Comparison of ENCODE assay signal across 1 mouse cellular context in the genomic region with DNA sequence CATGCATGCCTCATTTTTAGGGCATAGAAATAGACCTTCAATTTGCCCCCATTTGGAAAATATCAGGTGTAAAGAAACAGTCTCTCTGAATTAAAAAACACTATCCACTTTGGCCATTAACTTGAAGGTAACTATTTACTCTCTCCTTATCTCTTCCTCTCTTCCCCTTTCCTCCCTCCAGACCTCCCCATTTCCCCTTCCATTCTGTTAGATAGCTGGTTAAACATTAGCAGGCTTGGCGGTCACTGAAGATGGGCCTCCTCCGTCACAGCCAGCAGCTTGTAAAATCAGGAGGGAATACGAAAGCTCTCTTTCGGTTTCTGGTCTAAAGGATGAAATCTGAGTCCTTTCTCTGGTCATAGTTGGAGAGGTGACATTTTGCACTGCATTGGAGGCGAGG.
TF ChIP-seq lines count a peak whose summit lies in the region.

No protein-coding gene starts in this region.

TF ChIP-seq in CH12.LX, 34 proteins besides CTCF, POLR2A, EP300 and RAD21:
- TF ChIP-seq POLR2AphosphoS2 (IDR thresholded peaks at IDR 0.05; ENCODE audit: low read depth, low read length), result no peak
- TF ChIP-seq UBTF (IDR thresholded peaks at IDR 0.05; ENCODE audit: low read depth, low read length), result 0 out of 2 replicates have a peak, but pooled peaks have one; percentile 40
